Mouse (Mus musculus) cortical plate, adult 2 months (tissue): ENCODE data around the gene Vav2. TPM values are rescaled to one million over a fixed set of nuclear protein-coding genes. Genes with fewer than 3 reads are reported as not detected.
A peak's percentile ranks its signal among the peaks of the same experiment; 100 is the strongest.

Source experiments
- H3K27ac ChIP-seq: fragments of 200-500 bp; 2 replicates; pipeline ENCODE4 v1.5.1; 2012; ENCODE audit warnings: low read length, control low read depth, inconsistent platforms; ENCODE audit not compliant: insufficient read depth
- H3K4me1 ChIP-seq: fragments of 200-500 bp; 2 replicates; pipeline ENCODE4 v1.6.1; 2011; ENCODE audit warnings: low read length; ENCODE audit not compliant: control insufficient read depth, insufficient read depth
- H3K4me3 ChIP-seq: fragments of 200-500 bp; 2 replicates; pipeline ENCODE4 v1.5.1; 2011; ENCODE audit warnings: mild to moderate bottlenecking, low read length, control low read depth; ENCODE audit not compliant: insufficient read depth
- CTCF ChIP-seq: fragments of 200-500 bp; IDR thresholded peaks from 2 replicates; pipeline ENCODE4 v1.5.1; 2011; ENCODE audit warnings: mild to moderate bottlenecking, control low read depth, low read length; ENCODE audit not compliant: insufficient read depth; ENCODE audit errors: extremely low read depth
- POLR2A ChIP-seq: fragments of 200-500 bp; IDR thresholded peaks from 2 replicates; pipeline ENCODE4 v1.6.1; 2011; ENCODE audit warnings: mild to moderate bottlenecking, low read length, control low read depth; ENCODE audit not compliant: insufficient read depth; ENCODE audit errors: extremely low read depth
- polyA plus RNA-seq: library from polyadenylated mRNA; depleted of rRNA; stranded (reverse); fragments of >200 nt; gene quantifications from 2 replicates; pipeline ENCODE4 v1.2.3, GENCODE M21; 2012; rRNA removed

Gene Vav2
- 10.4 and 11.0 TPM in 2 replicates for polyA plus RNA-seq

DNA sequence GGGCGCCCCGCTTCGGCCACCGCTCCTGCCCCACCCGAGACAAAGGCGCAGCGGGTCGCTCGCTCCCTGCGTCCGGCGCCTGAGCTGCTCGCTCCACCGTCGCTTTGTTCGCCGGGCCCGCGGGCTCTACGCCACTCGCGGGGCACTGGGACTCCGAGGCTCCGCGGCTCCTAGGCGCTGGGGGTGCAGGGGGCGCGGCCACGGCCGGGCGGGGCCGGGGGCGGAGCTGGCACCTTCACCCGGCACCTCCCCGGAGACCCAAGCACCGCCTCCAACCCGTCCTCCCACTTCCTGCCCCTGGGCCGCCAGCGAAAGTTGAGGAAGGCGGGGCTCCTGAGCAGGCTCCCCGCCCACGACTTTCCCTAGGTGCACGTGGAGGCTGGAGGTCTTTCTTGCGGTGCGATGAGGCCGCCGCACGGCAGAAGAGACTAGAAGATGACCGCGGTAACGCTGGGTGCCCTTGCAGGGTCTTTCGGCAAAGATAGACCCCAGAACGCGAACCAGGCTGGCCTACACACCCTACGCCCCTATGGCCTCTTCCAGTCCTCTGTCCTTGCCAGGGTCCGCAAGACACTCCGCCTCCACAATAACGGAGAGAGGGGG, at the start of gene Vav2:
Gene Vav2 (minus strand): TSS at position 179 of the 603 bp plus-strand sequence.
- no peak within 1 kb of the TSS; the same call in 1 of the 2 replicates for H3K27ac ChIP-seq
- no peaks in the 10 kb centered on the region for H3K4me1 ChIP-seq
- peak within 1 kb of the TSS; percentile 62 for H3K4me3 ChIP-seq
- TF ChIP-seq POLR2A (no peak), CTCF (no peak)

DNA sequence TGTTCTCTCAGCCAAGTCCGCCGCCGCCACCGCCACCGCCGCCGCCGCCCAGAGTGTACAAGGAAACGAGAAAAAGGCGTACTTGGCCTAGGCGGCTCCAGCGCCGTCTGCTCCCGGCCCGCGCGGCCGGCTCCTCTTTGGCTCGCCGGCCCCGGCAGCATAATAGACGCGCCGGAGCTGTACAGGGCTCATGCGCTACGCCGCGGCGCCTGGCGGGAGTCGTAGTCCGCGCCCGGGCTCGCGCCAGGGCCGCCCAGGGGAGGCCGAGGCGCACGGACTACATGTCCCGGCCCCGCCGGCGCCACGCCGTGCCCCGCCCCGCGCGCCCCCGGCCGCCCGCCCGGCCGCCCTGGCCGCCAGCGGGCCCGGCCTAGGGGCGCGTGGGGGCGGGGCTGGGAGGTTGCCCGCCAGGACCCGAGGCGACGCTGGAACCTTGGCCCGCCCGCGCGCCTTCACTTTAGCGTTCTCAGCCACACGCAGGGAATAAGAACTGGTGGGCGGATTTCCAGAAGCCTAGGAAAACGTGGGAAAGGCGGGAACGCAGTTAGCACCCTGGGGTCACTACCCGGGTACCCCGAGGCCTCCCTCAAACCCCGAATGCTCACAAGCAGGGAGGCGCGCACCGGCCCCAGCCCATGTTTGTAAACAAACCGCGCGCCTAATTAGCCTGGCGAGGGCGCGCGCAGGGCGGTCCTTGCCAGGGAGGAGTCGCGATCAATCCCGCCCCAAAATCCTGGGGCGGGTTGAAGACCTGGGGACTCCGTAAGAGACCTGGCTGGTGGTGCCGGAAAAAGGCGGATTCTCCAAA, 48.9 kb upstream of the Vav2 start:
- H3K4me1 ChIP-seq, result peaks cover 8% of the 10 kb centered on the region
- H3K27ac ChIP-seq, result peak overlapping the region; percentile 93
- peak overlapping the region; percentile 99 for H3K4me3 ChIP-seq
- TF ChIP-seq POLR2A, result peak; percentile 76
- TF ChIP-seq CTCF, result no peak

DNA sequence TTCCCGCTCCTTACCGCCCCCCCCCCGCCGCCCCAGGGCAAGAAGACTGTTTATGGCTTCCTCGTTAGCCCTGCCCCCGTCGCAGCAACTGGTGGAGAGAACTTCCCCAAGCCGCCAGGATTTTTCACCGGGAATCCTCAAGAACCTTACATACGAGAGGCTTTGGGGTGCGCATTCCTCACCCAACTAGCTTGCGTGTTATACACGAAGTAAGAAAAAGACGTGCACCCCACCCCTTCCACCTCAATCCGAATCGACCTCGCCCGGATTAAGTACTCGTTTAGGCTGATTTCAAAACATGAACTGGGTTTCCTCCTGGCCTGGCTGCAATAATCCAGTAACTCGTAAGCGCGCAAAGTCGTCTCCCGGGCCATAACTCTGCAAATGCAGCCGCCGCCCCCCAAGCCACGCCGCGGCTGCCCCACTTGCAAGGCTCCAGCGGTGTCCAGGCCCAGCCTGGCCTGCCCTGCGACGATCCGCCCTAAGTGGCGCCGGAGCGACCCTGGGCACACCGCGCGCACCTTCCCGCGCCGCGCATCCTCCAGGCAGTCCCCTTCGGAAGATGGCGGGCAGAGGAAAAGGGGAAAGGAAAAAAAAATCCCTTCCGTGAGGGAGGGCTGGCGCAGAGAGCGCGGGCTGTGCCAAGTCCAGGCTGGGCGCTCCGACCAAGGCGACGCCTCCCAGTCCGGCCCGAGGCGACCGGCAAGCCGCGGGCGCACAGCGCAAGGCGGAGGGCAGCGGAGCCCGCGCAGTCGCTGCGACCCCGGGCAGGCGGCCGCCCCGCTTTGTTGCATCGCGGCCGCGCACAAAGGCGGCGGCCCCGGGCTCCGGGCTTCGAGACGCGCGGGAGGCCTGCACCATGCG, 48.0 kb upstream of the Vav2 start:
- TF ChIP-seq CTCF, result no peak
- TF ChIP-seq POLR2A, result no peak
- H3K4me1 ChIP-seq, result peaks cover 8% of the 10 kb centered on the region

DNA sequence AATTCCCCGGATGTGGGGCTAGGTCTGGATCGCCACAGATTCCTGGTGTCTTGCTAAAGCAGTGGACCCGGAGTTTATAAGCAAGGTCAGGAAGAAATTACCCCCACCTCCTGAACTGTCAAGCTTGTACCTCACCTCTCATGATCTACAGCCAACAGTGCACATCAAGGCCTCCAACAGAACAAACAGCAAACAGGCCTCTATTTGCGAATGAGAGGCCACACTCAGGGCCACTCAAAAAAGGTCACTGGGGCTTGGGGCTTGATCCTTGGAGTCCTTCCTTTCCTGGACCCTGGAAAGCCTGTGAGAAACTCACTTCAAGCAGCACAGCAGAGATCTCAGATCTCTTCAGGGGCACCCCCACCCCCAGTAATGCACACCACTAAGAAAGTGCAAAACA, 47.1 kb upstream of the Vav2 start:
- TF ChIP-seq POLR2A, result no peak
- no peak for TF ChIP-seq CTCF
- Histone ChIP-seq H3K4me1 (peaks cover 8% of the 10 kb centered on the region), H3K27ac (no peak overlapping the region), H3K4me3 (peak overlapping the region; percentile 99; the same call in 1 of the 2 replicates)

More for the DNA sequence above, 48.0 kb upstream of the Vav2 start:
- Histone ChIP-seq H3K4me3 (peak overlapping the region; percentile 99), H3K27ac (peak overlapping the region; percentile 80)

DNA sequence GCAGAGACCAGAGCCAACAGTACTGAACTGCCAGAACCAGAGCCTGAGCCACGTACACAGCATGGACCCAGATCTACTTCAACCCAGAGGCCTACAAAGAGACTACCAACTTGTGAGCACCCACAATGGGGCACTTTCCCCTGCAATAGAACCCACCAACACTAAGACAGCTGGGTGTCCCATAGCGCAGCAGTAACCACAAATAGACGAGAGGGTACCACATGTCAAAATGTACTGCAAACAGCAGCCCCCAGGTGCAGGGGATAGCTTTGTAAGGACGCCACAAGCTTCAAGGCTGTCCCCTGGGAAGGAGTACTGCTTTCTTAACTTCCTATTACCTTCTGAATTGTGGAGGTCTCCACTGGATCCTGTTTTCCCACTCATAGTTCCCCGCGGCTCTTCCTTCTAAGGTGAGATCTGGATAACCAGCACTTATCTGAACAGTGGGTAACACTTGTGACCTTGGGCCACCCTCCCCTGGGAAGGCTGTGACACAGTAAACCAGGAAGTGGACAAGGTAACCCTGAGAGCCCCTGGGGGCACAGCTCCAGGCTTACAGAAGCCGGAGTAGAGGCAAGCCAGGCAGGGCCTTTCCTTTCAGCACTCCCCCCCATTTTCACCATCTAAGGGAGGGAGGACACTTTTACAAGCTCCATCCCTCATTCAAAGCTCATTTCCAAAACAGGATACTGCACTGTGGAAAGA, 46.4 kb upstream of the Vav2 start:
- Histone ChIP-seq H3K27ac (no peak overlapping the region), H3K4me1 (peaks cover 8% of the 10 kb centered on the region), H3K4me3 (no peak overlapping the region)
- TF ChIP-seq POLR2A, result no peak
- TF ChIP-seq CTCF, result no peak

DNA sequence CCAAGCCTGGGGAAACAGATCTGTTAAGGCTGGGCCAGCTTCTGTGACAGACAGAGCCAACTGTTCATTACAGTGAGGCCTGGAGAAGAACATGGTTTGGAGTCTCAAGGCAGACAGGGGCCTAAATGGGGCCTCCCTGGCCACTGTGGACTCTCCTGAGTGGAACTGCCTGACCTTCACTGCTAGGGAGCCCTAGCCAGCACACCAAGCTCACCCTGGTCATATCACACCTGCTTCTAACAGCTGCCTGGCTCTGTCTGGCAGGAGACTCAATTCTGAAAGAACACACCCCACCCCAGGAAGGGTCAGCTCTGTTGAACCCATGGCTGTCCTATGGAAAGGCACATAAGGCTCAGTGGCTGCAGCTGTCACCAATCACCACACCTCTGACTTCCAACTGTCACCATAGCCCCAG, 44.3 kb upstream of the Vav2 start:
- TF ChIP-seq POLR2A (no peak), CTCF (no peak)
- no peak overlapping the region for H3K4me3 ChIP-seq
- no peak overlapping the region for H3K27ac ChIP-seq
- H3K4me1 ChIP-seq, result peaks cover 8% of the 10 kb centered on the region

DNA sequence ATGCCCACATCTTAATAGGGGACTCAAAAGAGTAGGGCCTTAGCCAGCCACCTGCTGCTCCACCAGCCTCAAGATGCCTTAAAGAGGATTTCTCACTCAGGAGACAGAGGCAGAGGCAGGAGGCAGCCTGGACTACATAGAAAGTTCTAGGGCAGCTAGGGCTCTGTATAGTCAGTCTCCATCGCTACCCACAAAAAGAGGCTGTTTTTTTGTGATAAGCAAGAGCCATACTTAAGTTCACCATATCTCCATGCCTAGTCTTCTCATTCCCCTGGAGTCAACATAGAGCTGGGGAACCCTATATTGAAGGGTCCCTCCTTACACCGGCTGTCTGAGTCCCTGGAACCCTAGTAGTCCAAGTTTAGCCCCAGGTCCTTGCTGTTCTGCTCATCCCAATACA, 43.7 kb upstream of the Vav2 start:
- H3K4me3 ChIP-seq, result no peak overlapping the region
- no peak for TF ChIP-seq POLR2A
- no peak for TF ChIP-seq CTCF

DNA sequence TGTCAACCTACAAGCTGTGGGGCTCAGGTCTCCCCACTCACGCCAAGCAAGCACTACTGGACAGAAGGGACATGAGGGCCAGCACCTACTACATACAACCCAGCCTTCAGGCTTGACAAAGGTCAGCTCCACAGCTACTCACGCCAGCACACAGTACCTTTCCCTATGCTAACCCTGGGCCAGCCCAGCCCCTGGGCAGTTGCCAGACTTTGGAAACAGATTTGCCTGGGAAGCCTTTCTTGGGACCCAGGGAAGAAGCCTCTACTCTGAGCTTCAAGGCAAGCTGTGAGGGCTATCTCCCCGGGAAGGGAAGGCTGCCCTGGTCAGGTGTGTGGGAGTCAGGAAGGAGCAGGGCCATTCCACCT, 43.1 kb upstream of the Vav2 start:
- Histone ChIP-seq H3K27ac (no peak overlapping the region), H3K4me1 (peaks cover 8% of the 10 kb centered on the region), H3K4me3 (no peak overlapping the region)
- TF ChIP-seq CTCF (no peak), POLR2A (no peak)

More for the DNA sequence above, 43.7 kb upstream of the Vav2 start:
- Histone ChIP-seq H3K27ac (no peak overlapping the region), H3K4me1 (peaks cover 8% of the 10 kb centered on the region)

DNA sequence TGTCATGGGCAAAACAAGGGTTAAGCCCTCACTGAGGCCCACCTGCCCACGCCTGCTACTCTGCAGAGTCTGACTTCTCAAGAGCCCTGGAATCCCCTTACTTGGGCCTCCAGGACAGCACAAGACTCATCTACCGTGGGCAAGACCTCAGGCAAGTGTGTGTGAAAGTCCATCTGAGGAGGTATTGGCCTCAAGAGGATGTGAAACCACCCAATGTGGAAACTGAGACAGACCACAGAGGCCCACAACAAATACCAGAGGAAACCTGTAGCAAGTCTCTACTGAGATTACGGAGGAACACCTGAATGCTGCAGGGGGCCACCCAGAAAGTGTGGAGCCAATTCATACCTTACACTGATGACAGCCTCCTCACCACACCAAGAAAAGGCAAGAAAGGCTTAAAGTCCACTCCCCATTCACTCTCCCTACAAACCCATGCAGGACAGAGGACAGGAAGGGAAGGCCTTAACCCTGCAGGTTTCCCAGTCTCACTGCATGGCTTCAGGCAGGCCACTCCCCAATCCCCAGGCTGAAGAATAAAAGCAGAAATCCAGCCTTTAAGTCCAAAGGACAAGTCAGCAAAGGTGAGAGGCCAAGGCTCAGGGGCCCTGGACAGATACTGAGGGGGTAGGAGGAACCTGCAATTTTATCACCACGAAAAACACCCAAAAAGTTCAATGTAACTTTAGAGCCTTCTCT, 42.6 kb upstream of the Vav2 start:
- Histone ChIP-seq H3K27ac (no peak overlapping the region), H3K4me1 (peaks cover 8% of the 10 kb centered on the region), H3K4me3 (no peak overlapping the region)
- no peak for TF ChIP-seq CTCF
- TF ChIP-seq POLR2A, result no peak
